Mouse (Mus musculus) lung, postnatal 0 days (tissue): ENCODE measurements around the gene Cdc42bpg. TPM values are rescaled to one million over a fixed set of nuclear protein-coding genes. Genes with fewer than 3 reads are reported as not detected.
A peak's percentile ranks its signal among the peaks of the same experiment; 100 is the strongest.

Experiments
- ATAC-seq: fragments of 200-750 bp; cut with Nextera tagmentation; 2 replicates; pipeline ENCODE4 v1.8.0; 2017; ENCODE audit warnings: moderate library complexity
- DNase-seq: peaks from one replicate; pipeline ENCODE4 v3.0.0-alpha.2; 2016; ENCODE audit warnings: low spot score
- H3K27ac ChIP-seq: fragments of 300-500 bp; sonication (generic); 2 replicates; pipeline ENCODE4 v1.5.1; 2014; ENCODE audit warnings: antibody characterized with exemption, mild to moderate bottlenecking, low read length, mixed read lengths
- H3K27me3 ChIP-seq: fragments of 300-500 bp; sonication (generic); replicated peaks from 2 replicates; pipeline ENCODE4 v1.6.1; 2014; ENCODE audit warnings: low read length, mixed read lengths; ENCODE audit not compliant: insufficient read depth
- H3K36me3 ChIP-seq: fragments of 300-500 bp; sonication (generic); 2 replicates; pipeline ENCODE4 v1.6.1; 2014; ENCODE audit warnings: low read length, mixed read lengths; ENCODE audit not compliant: insufficient read depth
- H3K4me1 ChIP-seq: fragments of 300-500 bp; sonication (generic); 2 replicates; pipeline ENCODE4 v1.6.1; 2014; ENCODE audit warnings: antibody characterized with exemption, low read depth, low read length, mixed read lengths; ENCODE audit not compliant: insufficient read depth
- H3K4me2 ChIP-seq: fragments of 300-500 bp; sonication (generic); replicated peaks from 2 replicates; pipeline ENCODE4 v1.6.1; 2014; ENCODE audit warnings: low read depth, mild to moderate bottlenecking, low read length, moderate library complexity, mixed read lengths
- H3K4me3 ChIP-seq: fragments of 300-500 bp; sonication (generic); 2 replicates; pipeline ENCODE4 v1.5.1; 2014; ENCODE audit warnings: low read depth, low read length
- H3K9ac ChIP-seq: fragments of 300-500 bp; sonication (generic); replicated peaks from 2 replicates; pipeline ENCODE4 v1.6.1; 2014; ENCODE audit warnings: low read depth, mild to moderate bottlenecking
- H3K9me3 ChIP-seq: fragments of 300-500 bp; sonication (generic); 2 replicates; pipeline ENCODE4 v1.6.1; 2016; ENCODE audit warnings: low read length, mixed read lengths
- CTCF ChIP-seq: IDR thresholded peaks from 2 replicates; pipeline ENCODE4 v1.5.1; 2016; ENCODE audit warnings: antibody characterized with exemption, mild to moderate bottlenecking
- EP300 ChIP-seq: IDR thresholded peaks from 2 replicates; pipeline ENCODE4 v1.6.1; 2016; ENCODE audit warnings: antibody characterized with exemption, mild to moderate bottlenecking, control low read depth
- WGBS: fragments of 180-500 bp; shearing (Covaris S2); extraction: QIAGEN DNeasy Blood & Tissue Kit; methylation state at CpG from one replicate; pipeline ENCODE4 v1.1.7; 2014; 5-methylcytosine and 5-hydroxymethylcytosine counted together
- polyA plus RNA-seq: library from polyadenylated mRNA; unstranded; fragments of >200 nt; fragmentation: Nextera tagmentation; extraction: Ambion mirVana; gene quantifications from 2 replicates; pipeline ENCODE4 v1.2.1, GENCODE M21; 2015

Gene Cdc42bpg
- polyA plus RNA-seq, 1 experiment from 2014 or later: 2.8 TPM

GRCm38 (mm10) chr19:6269798-6270475 is 36.3 kb upstream of the Cdc42bpg start:
- Histone ChIP-seq H3K4me2 (no peak overlapping the region), H3K4me1 (peaks cover 2% of the 10 kb centered on the region; the same call in 1 of the 2 replicates), H3K4me3 (no peak overlapping the region), H3K9ac (no peak overlapping the region), H3K27me3 (no peaks in the 10 kb centered on the region), H3K27ac (no peak overlapping the region), H3K36me3 (no peaks in the 10 kb centered on the region), H3K9me3 (no peaks in the 10 kb centered on the region)
- TF ChIP-seq EP300: no peak
- no peak for TF ChIP-seq CTCF
- 85% methylated on average over 8 of the region's 8 CpGs for WGBS
- DNase-seq: no peak
- ATAC-seq: no peak

DNA sequence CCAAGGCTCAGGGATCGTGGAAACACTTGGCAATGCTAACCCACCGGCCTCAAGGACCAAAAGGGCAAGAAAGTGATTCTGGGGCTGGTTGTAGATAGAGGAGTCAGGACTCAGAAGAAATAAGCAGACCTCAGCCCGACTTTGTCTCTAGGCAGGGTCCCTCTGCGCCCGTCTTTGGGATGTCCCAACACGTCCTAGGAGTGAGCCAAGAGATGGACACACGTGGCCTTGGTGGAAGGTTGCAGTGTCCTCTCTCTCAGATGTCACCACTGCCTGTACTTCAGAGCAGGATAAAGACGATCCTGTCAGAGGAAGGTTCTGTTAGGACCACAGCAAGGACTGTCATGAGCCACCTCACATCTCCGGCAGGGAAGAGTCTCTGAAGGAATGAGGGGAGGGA is 35.6 kb upstream of the Cdc42bpg start:
- DNase-seq (no peak), ATAC-seq (no peak)
- H3K4me3 ChIP-seq: no peak overlapping the region
- no peak overlapping the region for H3K9ac ChIP-seq
- H3K27ac ChIP-seq: no peak overlapping the region
- H3K9me3 ChIP-seq: no peaks in the 10 kb centered on the region
- no peak overlapping the region for H3K4me2 ChIP-seq
- 65% methylated on average over 9 of the region's 9 CpGs for WGBS
- H3K27me3 ChIP-seq: no peaks in the 10 kb centered on the region
- H3K36me3 ChIP-seq: no peaks in the 10 kb centered on the region
- H3K4me1 ChIP-seq: peaks cover 4% of the 10 kb centered on the region; the same call in 1 of the 2 replicates
- no peak for TF ChIP-seq CTCF
- no peak for TF ChIP-seq EP300

- Histone ChIP-seq H3K36me3 (no peaks in the 10 kb centered on the region), H3K9me3 (no peaks in the 10 kb centered on the region), H3K9ac (no peak overlapping the region), H3K4me2 (no peak overlapping the region), H3K4me1 (peaks cover 9% of the 10 kb centered on the region; the same call in 1 of the 2 replicates), H3K4me3 (no peak overlapping the region), H3K27ac (no peak overlapping the region), H3K27me3 (no peaks in the 10 kb centered on the region)
- WGBS: 38% methylated on average over 8 of the region's 8 CpGs
- ATAC-seq (no peak), DNase-seq (no peak)
- TF ChIP-seq EP300 (no peak), CTCF (no peak)
Observed at GRCm38 (mm10) chr19:6271206-6271605, 35.0 kb upstream of the Cdc42bpg start.

- 57% methylated on average over 7 of the region's 7 CpGs for WGBS
- DNase-seq: no peak
- Histone ChIP-seq H3K4me2 (no peak overlapping the region), H3K4me1 (peaks cover 10% of the 10 kb centered on the region; the same call in 1 of the 2 replicates), H3K9ac (no peak overlapping the region), H3K36me3 (no peaks in the 10 kb centered on the region), H3K9me3 (no peaks in the 10 kb centered on the region), H3K27me3 (no peaks in the 10 kb centered on the region), H3K4me3 (no peak overlapping the region), H3K27ac (no peak overlapping the region)
- no peak for ATAC-seq
- TF ChIP-seq EP300 (no peak), CTCF (no peak)
Observed at GRCm38 (mm10) chr19:6272053-6272452, 34.2 kb upstream of the Cdc42bpg start.

- H3K27me3 ChIP-seq: no peaks in the 10 kb centered on the region
- WGBS: 57% methylated on average over 4 of the region's 4 CpGs
- H3K36me3 ChIP-seq: no peaks in the 10 kb centered on the region
- DNase-seq (peak; percentile 52), ATAC-seq (no peak)
- H3K9ac ChIP-seq: no peak overlapping the region
- no peak for TF ChIP-seq EP300
- TF ChIP-seq CTCF: no peak
- no peak overlapping the region for H3K4me3 ChIP-seq
- no peak overlapping the region for H3K27ac ChIP-seq
- H3K4me2 ChIP-seq: no peak overlapping the region
- no peaks in the 10 kb centered on the region for H3K9me3 ChIP-seq
- peaks cover 10% of the 10 kb centered on the region; the same call in 1 of the 2 replicates for H3K4me1 ChIP-seq
Observed at GRCm38 (mm10) chr19:6272738-6273137, 33.5 kb upstream of the Cdc42bpg start.

- Histone ChIP-seq H3K4me3 (no peak overlapping the region), H3K4me2 (no peak overlapping the region), H3K4me1 (peaks cover 12% of the 10 kb centered on the region; the same call in 1 of the 2 replicates), H3K9me3 (no peaks in the 10 kb centered on the region), H3K9ac (no peak overlapping the region), H3K27ac (no peak overlapping the region), H3K27me3 (no peaks in the 10 kb centered on the region), H3K36me3 (no peaks in the 10 kb centered on the region)
- DNase-seq (no peak), ATAC-seq (no peak)
- 65% methylated on average over 4 of the region's 4 CpGs for WGBS
- TF ChIP-seq CTCF: no peak
- no peak for TF ChIP-seq EP300
Observed at GRCm38 (mm10) chr19:6273592-6273991, 32.7 kb upstream of the Cdc42bpg start.
